Mouse (Mus musculus) forebrain, postnatal 0 days (tissue): ENCODE data around the gene Rag1. TPM values are rescaled to one million over a fixed set of nuclear protein-coding genes. Genes with fewer than 3 reads are reported as not detected.

Experiments used
- ATAC-seq: fragments of 200-750 bp; cut with Nextera tagmentation; 2 replicates; pipeline ENCODE4 v1.8.0; 2017; ENCODE audit warnings: mild to moderate bottlenecking, moderate library complexity
- DNase-seq: peaks from one replicate; pipeline ENCODE4 v3.0.0-alpha.2; 2015
- H3K27ac ChIP-seq: fragments of 300-500 bp; sonication (generic); 2 replicates; pipeline ENCODE4 v1.5.1; 2014; ENCODE audit warnings: low read depth, mild to moderate bottlenecking, antibody characterized with exemption, low read length, moderate library complexity, mixed read lengths
- H3K27me3 ChIP-seq: fragments of 300-500 bp; sonication (generic); 2 replicates; pipeline ENCODE4 v1.6.1; 2014; ENCODE audit warnings: mild to moderate bottlenecking, low read length, mixed read lengths; ENCODE audit not compliant: insufficient read depth
- H3K36me3 ChIP-seq: fragments of 300-500 bp; sonication (generic); 2 replicates; pipeline ENCODE4 v1.6.1; 2014; ENCODE audit warnings: mild to moderate bottlenecking, moderate library complexity; ENCODE audit not compliant: insufficient read depth
- H3K4me1 ChIP-seq: fragments of 300-500 bp; sonication (generic); 2 replicates; pipeline ENCODE4 v1.6.1; 2014; ENCODE audit warnings: antibody characterized with exemption; ENCODE audit not compliant: insufficient read depth
- H3K4me2 ChIP-seq: fragments of 300-500 bp; sonication (generic); 2 replicates; pipeline ENCODE4 v1.6.1; 2014; ENCODE audit warnings: low read depth, mild to moderate bottlenecking, moderate library complexity
- H3K4me3 ChIP-seq: fragments of 300-500 bp; sonication (generic); 2 replicates; pipeline ENCODE4 v1.5.1; 2014; ENCODE audit warnings: low read depth, low read length, mixed read lengths
- H3K9ac ChIP-seq: fragments of 300-500 bp; sonication (generic); 2 replicates; pipeline ENCODE4 v1.6.1; 2014; ENCODE audit warnings: mild to moderate bottlenecking
- H3K9me3 ChIP-seq: fragments of 300-500 bp; sonication (generic); 2 replicates; pipeline ENCODE4 v1.6.1; 2016; ENCODE audit warnings: low read length
- CTCF ChIP-seq: sonication (generic); IDR thresholded peaks from 2 replicates; pipeline ENCODE4 v1.5.1; 2016; ENCODE audit warnings: antibody characterized with exemption, control low read depth, low read depth
- WGBS: fragments of 180-500 bp; shearing (Covaris S2); extraction: QIAGEN DNeasy Blood & Tissue Kit; methylation state at CpG from one replicate; pipeline ENCODE4 v1.1.7; 2014; 5-methylcytosine and 5-hydroxymethylcytosine counted together
- polyA plus RNA-seq: library from polyadenylated mRNA; unstranded; fragments of >200 nt; fragmentation: Nextera tagmentation; extraction: Ambion mirVana; gene quantifications from 2 replicates; pipeline ENCODE4 v1.2.1, GENCODE M21; 2015
- total RNA-seq: library from RNA; depleted of rRNA; stranded (reverse); fragments of >200 nt; gene quantifications from 2 replicates; pipeline ENCODE4 v1.2.3, GENCODE M21; 2014

Rag1 gene
- total and polyA plus RNA-seq, 2 experiments from 2014 or later, result 0.10 to 0.43 TPM

DNA sequence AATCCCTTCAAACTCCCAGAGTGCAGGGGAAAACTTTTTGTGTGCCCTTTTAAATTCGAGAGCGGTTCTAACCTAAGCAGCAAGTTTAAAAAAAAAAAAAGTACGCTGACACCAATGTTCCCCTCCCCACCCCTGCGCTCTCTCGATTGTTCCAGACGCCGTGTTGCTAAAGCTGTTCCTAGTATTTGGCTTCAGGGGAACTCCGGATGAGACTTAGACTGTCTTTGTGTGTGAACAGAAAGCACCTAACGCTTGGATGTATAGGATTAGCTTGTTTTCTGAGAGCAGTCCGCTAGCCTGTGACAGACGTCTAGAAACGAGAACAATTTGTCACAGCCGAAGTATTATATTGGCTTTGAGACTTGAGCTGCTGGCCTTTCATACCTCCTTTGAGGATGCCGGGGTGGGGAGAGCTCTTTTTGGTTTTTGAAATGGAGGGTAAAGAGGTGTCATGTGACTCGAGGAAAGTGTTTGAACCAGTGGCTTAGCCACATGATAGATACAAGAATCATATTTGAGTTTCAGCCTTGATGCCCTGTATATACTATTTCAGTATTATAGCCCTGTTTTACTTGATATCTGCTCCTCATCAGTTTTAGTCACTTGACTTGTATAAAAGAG is 30.0 kb upstream of the Rag1 start:
- no peak for TF ChIP-seq CTCF
- ATAC-seq, result no peak
- Histone ChIP-seq H3K4me2 (peak overlapping the region; percentile 90), H3K4me1 (0 out of 2 replicates have a peak, but pooled peaks cover 5% of the 10 kb centered on the region), H3K4me3 (peak overlapping the region; percentile 91), H3K9me3 (no peaks in the 10 kb centered on the region), H3K9ac (peak overlapping the region; percentile 86), H3K27me3 (no peaks in the 10 kb centered on the region), H3K27ac (no peak overlapping the region), H3K36me3 (no peaks in the 10 kb centered on the region)
- 1% methylated on average over 15 of the region's 15 CpGs for WGBS
- DNase-seq, result no peak

DNA sequence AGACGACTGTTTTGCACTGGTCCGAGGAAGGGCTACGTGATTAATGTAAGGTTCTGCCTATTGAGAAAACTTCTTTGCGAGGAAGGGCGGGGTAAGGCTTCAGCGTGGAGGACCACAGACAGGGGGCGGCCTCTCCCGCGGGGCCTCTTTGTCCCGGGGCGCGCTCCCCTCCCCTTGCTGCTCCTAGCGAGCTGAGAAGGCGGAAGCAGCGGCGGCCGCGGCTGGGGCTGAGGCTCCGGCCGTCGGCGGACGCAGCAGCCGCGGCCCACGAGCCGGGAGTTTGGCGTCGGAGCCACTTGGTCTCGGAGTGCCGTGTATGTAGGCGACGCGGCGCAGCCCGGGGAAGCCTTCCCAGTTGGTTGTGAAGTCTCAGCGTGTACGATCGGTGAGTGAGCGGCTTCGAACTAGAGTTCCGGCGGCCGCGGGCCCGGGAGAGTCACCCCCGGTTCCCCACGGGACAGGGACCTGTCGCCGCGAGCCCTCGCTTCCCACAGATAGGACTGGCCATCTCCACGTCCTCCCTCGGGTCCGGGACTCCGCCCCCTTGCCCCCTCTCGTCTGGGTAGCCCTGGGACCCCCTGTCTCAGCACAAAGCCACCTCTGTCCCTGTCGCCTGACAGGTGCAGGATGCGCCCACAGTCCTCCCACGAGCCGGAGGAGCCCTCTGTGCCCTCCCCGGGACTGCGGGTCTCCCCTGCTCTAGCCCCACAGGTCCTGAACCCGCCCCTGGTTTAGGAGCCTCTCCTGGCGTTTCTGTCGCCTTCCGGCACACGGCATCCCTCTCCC is 29.1 kb upstream of the Rag1 start, which contains the start of gene Traf6:
TSS of gene Traf6 (plus strand) at position 194 of the 786 bp plus-strand sequence.
- H3K27ac ChIP-seq, result peak within 1 kb of the TSS; percentile 36; the same call in 1 of the 2 replicates
- peak within 1 kb of the TSS; percentile 86 for H3K9ac ChIP-seq
- H3K4me1 ChIP-seq, result 0 out of 2 replicates have a peak, but pooled peaks cover 5% of the 10 kb centered on the region
- H3K9me3 ChIP-seq, result no peaks in the 10 kb centered on the region
- peak within 1 kb of the TSS; percentile 91 for H3K4me3 ChIP-seq
- H3K27me3 ChIP-seq, result no peaks in the 10 kb centered on the region
- 1% methylated on average over 68 of the region's 68 CpGs for WGBS
- ATAC-seq, result peak; percentile 97
- DNase-seq, result peak; percentile 85
- peak; percentile 84 for TF ChIP-seq CTCF
- no peaks in the 10 kb centered on the region for H3K36me3 ChIP-seq
- H3K4me2 ChIP-seq, result peak within 1 kb of the TSS; percentile 90

DNA sequence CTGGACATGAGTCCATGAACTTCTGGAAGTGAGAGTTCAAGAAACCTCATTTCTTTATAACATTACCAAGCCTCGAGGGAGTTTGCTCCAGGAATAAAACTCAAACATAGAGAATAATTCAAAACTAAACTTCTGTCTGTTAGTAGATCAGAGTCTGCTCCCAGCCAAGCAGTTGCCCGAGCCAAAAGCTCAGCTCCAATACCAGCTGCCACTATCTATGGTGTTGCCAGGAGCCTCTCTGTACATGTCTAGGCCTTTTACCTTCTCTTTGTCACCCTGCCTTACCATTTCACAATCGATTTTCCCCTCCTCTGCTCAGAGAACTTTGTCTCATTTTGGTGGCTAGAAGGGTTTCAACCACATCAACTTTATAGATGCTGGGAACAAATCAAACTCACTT is 24.2 kb upstream of the Rag1 start:
- no peak overlapping the region for H3K9ac ChIP-seq
- no peaks in the 10 kb centered on the region for H3K9me3 ChIP-seq

DNA sequence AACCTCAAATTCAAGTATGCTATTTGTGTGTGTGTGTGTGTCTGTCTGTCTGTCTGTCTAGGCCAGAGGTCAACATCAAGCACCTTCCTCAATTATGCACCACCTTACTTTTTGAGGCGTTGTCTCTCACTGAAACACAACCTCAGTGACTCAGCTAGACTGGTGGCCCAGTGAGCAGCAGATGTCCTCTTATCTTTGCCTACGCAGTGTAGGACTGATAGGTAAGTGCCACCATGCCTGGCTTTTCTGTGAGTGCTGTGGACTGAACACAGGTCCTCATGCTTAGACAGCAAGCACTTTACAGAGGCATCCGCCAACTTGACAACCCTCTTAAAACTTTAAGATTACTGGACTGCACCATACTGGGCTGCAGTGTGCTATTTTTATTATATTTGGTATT is 19.4 kb upstream of the Rag1 start:
- no peaks in the 10 kb centered on the region for H3K27me3 ChIP-seq
- no peak overlapping the region for H3K4me3 ChIP-seq
- TF ChIP-seq CTCF, result no peak
- no peak overlapping the region for H3K27ac ChIP-seq
- ATAC-seq, result no peak
- no peak overlapping the region for H3K9ac ChIP-seq
- WGBS, result 93% methylated on average over 3 of the region's 3 CpGs
- no peak overlapping the region for H3K4me2 ChIP-seq
- H3K9me3 ChIP-seq, result no peaks in the 10 kb centered on the region
- no peaks in the 10 kb centered on the region for H3K36me3 ChIP-seq
- DNase-seq, result no peak
- H3K4me1 ChIP-seq, result no peaks in the 10 kb centered on the region

More for the DNA sequence above, 24.2 kb upstream of the Rag1 start:
- Histone ChIP-seq H3K36me3 (no peaks in the 10 kb centered on the region), H3K27ac (no peak overlapping the region), H3K27me3 (no peaks in the 10 kb centered on the region), H3K4me2 (no peak overlapping the region), H3K4me1 (no peaks in the 10 kb centered on the region), H3K4me3 (no peak overlapping the region)
- no peak for TF ChIP-seq CTCF
- DNase-seq, result no peak
- no peak for ATAC-seq
- WGBS, result 60% methylated on average over 3 of the region's 3 CpGs

DNA sequence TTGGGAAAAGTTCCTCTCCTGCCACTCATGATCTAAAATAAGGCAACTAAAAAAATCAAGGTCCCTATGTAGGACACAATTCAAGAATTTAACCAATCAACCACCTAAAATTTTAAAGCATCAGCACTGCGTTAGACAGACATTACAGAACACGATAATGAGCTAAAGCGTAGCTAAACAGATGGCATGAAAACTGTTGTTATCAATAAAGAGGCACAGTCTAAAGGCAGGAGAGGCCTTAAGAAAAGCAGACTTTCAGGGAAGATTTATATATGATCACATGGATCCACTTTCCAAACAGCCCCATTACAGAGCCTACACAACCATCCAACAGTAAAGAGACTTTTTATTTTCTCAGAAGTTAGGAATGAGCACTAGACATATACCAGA is 16.4 kb upstream of the Rag1 start:
- Histone ChIP-seq H3K9ac (no peak overlapping the region), H3K36me3 (no peaks in the 10 kb centered on the region), H3K27ac (peak overlapping the region; percentile 4; the same call in 1 of the 2 replicates), H3K4me1 (no peaks in the 10 kb centered on the region), H3K4me3 (no peak overlapping the region), H3K27me3 (no peaks in the 10 kb centered on the region), H3K4me2 (no peak overlapping the region), H3K9me3 (no peaks in the 10 kb centered on the region)
- DNase-seq, result no peak
- TF ChIP-seq CTCF, result no peak
- ATAC-seq, result peak; percentile 81
- WGBS, result 49% methylated on average over 3 of the region's 3 CpGs

DNA sequence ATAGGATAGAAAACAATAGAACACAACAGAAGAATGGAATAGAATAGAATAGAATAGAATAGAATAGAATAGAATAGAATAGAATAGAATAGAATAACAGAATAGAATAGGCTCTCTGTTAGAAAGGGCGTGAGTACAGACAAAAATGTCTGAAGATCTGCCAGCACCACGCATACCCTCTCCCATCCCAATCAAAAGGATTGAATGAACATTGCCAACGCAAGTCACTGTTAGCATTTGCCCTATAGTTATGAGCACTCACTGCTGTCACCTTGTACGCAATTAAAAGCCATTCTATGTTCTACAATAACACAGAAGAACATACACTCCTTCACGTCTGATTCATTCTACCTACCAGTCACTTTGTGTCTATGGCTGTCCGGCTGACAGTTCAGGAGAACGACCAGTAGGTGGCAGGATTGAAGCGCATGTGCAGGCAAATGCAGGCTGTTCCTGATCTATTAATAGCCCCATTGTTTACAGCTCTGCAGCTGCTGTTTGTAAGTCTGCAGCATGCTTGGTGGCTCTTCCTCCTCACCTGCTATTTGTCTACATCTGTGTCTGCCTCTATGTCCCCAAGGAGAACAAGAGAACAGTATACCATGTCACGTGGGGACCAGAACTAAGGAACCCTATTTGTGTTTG is 15.9 kb upstream of the Rag1 start:
- no peak overlapping the region for H3K9ac ChIP-seq
- H3K9me3 ChIP-seq, result no peaks in the 10 kb centered on the region
- peak; percentile 86 for DNase-seq
- peak; percentile 90 for ATAC-seq
- no peak overlapping the region for H3K4me2 ChIP-seq
- 19% methylated on average over 9 of the region's 9 CpGs for WGBS
- no peak overlapping the region for H3K4me3 ChIP-seq
- no peaks in the 10 kb centered on the region for H3K36me3 ChIP-seq
- H3K27me3 ChIP-seq, result no peaks in the 10 kb centered on the region
- H3K27ac ChIP-seq, result peak overlapping the region; percentile 4; the same call in 1 of the 2 replicates
- peak; percentile 90 for TF ChIP-seq CTCF
- no peaks in the 10 kb centered on the region for H3K4me1 ChIP-seq
